Mouse (Mus musculus): ENCODE measurements around the gene Iffo2. TPM values are rescaled to one million over a fixed set of nuclear protein-coding genes. Genes with fewer than 3 reads are reported as not detected.

Iffo2 gene
- total and polyA plus RNA-seq, 3 experiments, result 1.3 to 2.7 TPM; not detected in 1

GRCm38 (mm10) chr4:139535719-139536118, 5.4 kb downstream of the Iffo2 start:
- Histone ChIP-seq H3K27ac (ENCODE audit: control insufficient read depth, low read depth, low read length) (no peak overlapping the region), H3K9me3 (replicated peaks; ENCODE audit: insufficient read depth, low read length) (no peaks in the 10 kb centered on the region), H3K27me3 (ENCODE audit: control insufficient read depth in 1 of 2, insufficient read depth in 2 of 2, low read length in 2 of 2) (peaks cover 0 to 1% of the 10 kb centered on the region in 2 experiments; a peak in 2 of 4 replicates), H3K9ac (ENCODE audit: control insufficient read depth, low read depth, low read length, poor library complexity, severe bottlenecking) (no peak overlapping the region), H3K79me2 (ENCODE audit: control insufficient read depth, insufficient read depth, low read length, poor library complexity) (no peaks in the 10 kb centered on the region), H3K4me1 (ENCODE audit: control insufficient read depth in 1 of 2, insufficient read depth in 2 of 2, low read length in 2 of 2) (no peaks in the 10 kb centered on the region; a peak in 1 of 4 replicates), H3K36me3 (ENCODE audit: control insufficient read depth in 1 of 2, insufficient read depth in 2 of 2, low read length in 2 of 2) (no peaks in the 10 kb centered on the region), H3K4me3 (ENCODE audit: control insufficient read depth in 1 of 2, insufficient read depth in 1 of 2, low read depth in 2 of 2, low read length in 2 of 2) (no peak overlapping the region)
- TF ChIP-seq ZC3H11A (IDR thresholded peaks at IDR 0.05; ENCODE audit: low read depth, low read length) (no peak), TBP (IDR thresholded peaks at IDR 0.05; ENCODE audit: low read depth, low read length) (no peak), RAD21 (IDR thresholded peaks at IDR 0.05; ENCODE audit: low read depth, low read length) (no peak), POLR2AphosphoS2 (IDR thresholded peaks at IDR 0.05; ENCODE audit: low read length) (no peak), BHLHE40 (IDR thresholded peaks at IDR 0.05; ENCODE audit: borderline replicate concordance, low read depth, low read length) (no peak), ELF1 (IDR thresholded peaks at IDR 0.05; ENCODE audit: low read depth, low read length) (no peak), MYC (IDR thresholded peaks at IDR 0.05; ENCODE audit: low read depth, low read length) (no peak), ETS1 (IDR thresholded peaks at IDR 0.05; ENCODE audit: low read depth, low read length) (no peak)
- no peak for DNase-seq (ENCODE audit: low read depth, low spot score)

- H3K27ac ChIP-seq (ENCODE audit: control insufficient read depth, low read depth, low read length), result no peak overlapping the region
- H3K27me3 ChIP-seq (ENCODE audit: control insufficient read depth in 1 of 2, insufficient read depth in 2 of 2, low read length in 2 of 2), result peaks cover 0 to 1% of the 10 kb centered on the region in 2 experiments; a peak in 2 of 4 replicates
- no peak for DNase-seq (ENCODE audit: low read depth, low spot score)
- no peaks in the 10 kb centered on the region for H3K36me3 ChIP-seq (ENCODE audit: control insufficient read depth in 1 of 2, insufficient read depth in 2 of 2, low read length in 2 of 2)
- no peak overlapping the region for H3K4me3 ChIP-seq (ENCODE audit: control insufficient read depth in 1 of 2, insufficient read depth in 1 of 2, low read depth in 2 of 2, low read length in 2 of 2)
- TF ChIP-seq ELF1 (IDR thresholded peaks at IDR 0.05; ENCODE audit: low read depth, low read length), result no peak
- no peak for TF ChIP-seq ZMIZ1 (IDR thresholded peaks at IDR 0.05; ENCODE audit: low read depth, low read length)
- no peak for TF ChIP-seq MYB (IDR thresholded peaks at IDR 0.05; ENCODE audit: low read depth, low read length)
- TF ChIP-seq NRF1 (IDR thresholded peaks at IDR 0.05; ENCODE audit: insufficient read depth, low read depth, low read length, poor library complexity, severe bottlenecking), result no peak
- TF ChIP-seq GABPA (IDR thresholded peaks at IDR 0.05; ENCODE audit: low read depth, low read length), result no peak
- TF ChIP-seq TCF12 (IDR thresholded peaks at IDR 0.05; ENCODE audit: low read depth, low read length), result no peak
- no peak for TF ChIP-seq KAT2A (conservative IDR thresholded peaks at IDR 0.05; ENCODE audit: low read depth, low read length)
- no peak for TF ChIP-seq E2F4 (IDR thresholded peaks at IDR 0.05; ENCODE audit: borderline replicate concordance, low read depth, low read length)
- TF ChIP-seq ZC3H11A (IDR thresholded peaks at IDR 0.05; ENCODE audit: low read depth, low read length), result no peak
- no peak for TF ChIP-seq SMC3 (IDR thresholded peaks at IDR 0.05; ENCODE audit: low read depth, low read length)
- TF ChIP-seq MEF2A (IDR thresholded peaks at IDR 0.05; ENCODE audit: extremely low read depth, insufficient replicate concordance, low read depth, low read length, poor library complexity, severe bottlenecking), result no peak
- TF ChIP-seq ETS1 (IDR thresholded peaks at IDR 0.05; ENCODE audit: low read depth, low read length), result no peak
- no peak for TF ChIP-seq MYC (IDR thresholded peaks at IDR 0.05; ENCODE audit: low read depth, low read length)
- no peak for TF ChIP-seq GATA1 (IDR thresholded peaks at IDR 0.05; ENCODE audit: low read depth, low read length)
- TF ChIP-seq MXI1 (IDR thresholded peaks at IDR 0.05; ENCODE audit: low read depth, low read length), result no peak
- TF ChIP-seq EP300 (IDR thresholded peaks at IDR 0.05; ENCODE audit: low read depth in 1 of 2, low read length in 2 of 2), result no peak
- H3K9me3 ChIP-seq (replicated peaks; ENCODE audit: insufficient read depth, low read length), result no peaks in the 10 kb centered on the region
- H3K9ac ChIP-seq (ENCODE audit: control insufficient read depth, low read depth, low read length, poor library complexity, severe bottlenecking), result no peak overlapping the region
- no peaks in the 10 kb centered on the region for H3K79me2 ChIP-seq (ENCODE audit: control insufficient read depth, insufficient read depth, low read length, poor library complexity)
- no peaks in the 10 kb centered on the region; a peak in 1 of 4 replicates for H3K4me1 ChIP-seq (ENCODE audit: control insufficient read depth in 1 of 2, insufficient read depth in 2 of 2, low read length in 2 of 2)
Measured at GRCm38 (mm10) chr4:139536706-139537105, 6.4 kb downstream of the Iffo2 start.
